Mouse (Mus musculus) forebrain, embryonic 15.5 days (tissue): Measurements from ENCODE around the gene Id1. TPM values are rescaled to one million over a fixed set of nuclear protein-coding genes. Genes with fewer than 3 reads are reported as not detected.

Source experiments
- ATAC-seq: fragments of 200-750 bp; cut with Nextera tagmentation; replicated peaks from 2 replicates; pipeline ENCODE4 v1.8.0; 2017; ENCODE audit warnings: mild to moderate bottlenecking, moderate TSS enrichment, moderate library complexity
- H3K27ac ChIP-seq: fragments of 300-500 bp; sonication (generic); replicated peaks from 2 replicates; pipeline ENCODE4 v1.5.1; 2015; ENCODE audit warnings: mild to moderate bottlenecking, inconsistent platforms
- H3K27me3 ChIP-seq: fragments of 300-500 bp; sonication (generic); 2 replicates; pipeline ENCODE4 v1.6.1; 2015; ENCODE audit warnings: inconsistent platforms
- H3K36me3 ChIP-seq: fragments of 300-500 bp; sonication (generic); 2 replicates; pipeline ENCODE4 v1.6.1; 2015; ENCODE audit warnings: mild to moderate bottlenecking, inconsistent platforms
- H3K4me1 ChIP-seq: fragments of 300-500 bp; sonication (generic); 2 replicates; pipeline ENCODE4 v1.6.1; 2015; ENCODE audit warnings: inconsistent platforms
- H3K4me2 ChIP-seq: fragments of 300-500 bp; sonication (generic); replicated peaks from 2 replicates; pipeline ENCODE4 v1.6.1; 2015; ENCODE audit warnings: mild to moderate bottlenecking, inconsistent platforms
- H3K4me3 ChIP-seq: fragments of 300-500 bp; sonication (generic); 2 replicates; pipeline ENCODE4 v1.5.1; 2015; ENCODE audit warnings: mild to moderate bottlenecking, inconsistent platforms
- H3K9ac ChIP-seq: fragments of 300-500 bp; sonication (generic); replicated peaks from 2 replicates; pipeline ENCODE4 v1.6.1; 2015; ENCODE audit warnings: mild to moderate bottlenecking, inconsistent platforms
- H3K9me3 ChIP-seq: fragments of 300-500 bp; sonication (generic); 2 replicates; pipeline ENCODE4 v1.6.1; 2016; ENCODE audit warnings: inconsistent platforms
- WGBS: fragments of 180-500 bp; shearing (Covaris S2); methylation state at CpG from one replicate; pipeline ENCODE4 v1.1.7; 2015; ENCODE audit warnings: mixed read lengths; 5-methylcytosine and 5-hydroxymethylcytosine counted together
- polyA plus RNA-seq: library from polyadenylated mRNA; unstranded; fragments of >200 nt; fragmentation: Nextera tagmentation; extraction: Ambion mirVana; gene quantifications from 2 replicates; pipeline ENCODE4 v1.2.1, GENCODE M21; 2015

The Id1 gene
- polyA plus RNA-seq, 1 experiment from 2014 or later, result 32.0 TPM

DNA sequence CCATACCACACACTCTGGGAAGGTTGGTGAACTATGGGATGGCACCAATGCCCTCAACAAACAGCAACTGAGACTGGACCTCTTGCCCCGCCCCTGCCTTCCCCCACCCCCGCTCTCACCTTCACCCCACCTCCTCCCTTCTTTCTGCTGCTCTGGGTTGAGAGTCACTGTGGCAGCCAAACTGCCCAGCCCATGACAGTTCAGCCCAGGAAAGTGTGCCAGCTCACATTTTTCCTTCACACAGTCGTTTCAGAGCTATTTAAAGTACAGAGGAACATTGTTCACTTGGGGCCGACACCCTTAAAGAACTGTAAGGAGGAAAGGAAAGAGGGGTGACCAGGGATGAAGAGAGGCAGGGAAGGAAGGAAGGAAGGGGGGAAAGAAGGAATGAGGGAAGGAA lies 22.3 kb downstream of the Id1 start:
- Histone ChIP-seq H3K4me1 (peaks cover 12% of the 10 kb centered on the region), H3K9me3 (no peaks in the 10 kb centered on the region), H3K4me2 (no peak overlapping the region), H3K36me3 (no peaks in the 10 kb centered on the region), H3K9ac (no peak overlapping the region), H3K27ac (no peak overlapping the region), H3K4me3 (no peak overlapping the region), H3K27me3 (no peaks in the 10 kb centered on the region)
- ATAC-seq, result no peak
- 57% methylated on average over 4 of the region's 4 CpGs for WGBS

DNA sequence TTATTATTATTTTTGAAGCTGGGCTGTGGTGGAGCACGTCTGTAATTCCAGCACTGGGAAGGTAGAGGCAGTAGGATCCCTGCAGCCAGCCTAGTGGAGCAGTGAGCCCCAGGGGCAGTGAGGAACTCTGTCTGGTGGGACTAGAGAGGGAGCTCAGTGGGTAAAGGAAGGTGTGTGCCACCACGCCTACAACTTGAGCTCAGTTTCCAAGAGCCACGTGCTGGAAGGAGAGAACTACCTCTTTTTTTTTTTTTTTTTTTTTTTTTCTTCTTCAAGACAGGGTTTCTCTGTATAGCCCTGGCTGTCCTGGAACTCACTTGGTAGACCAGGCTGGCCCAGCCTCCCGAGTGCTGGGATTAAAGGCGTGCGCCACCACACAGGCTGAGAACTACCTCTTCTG lies 27.3 kb downstream of the Id1 start:
- Histone ChIP-seq H3K27me3 (no peaks in the 10 kb centered on the region), H3K4me3 (no peak overlapping the region), H3K9me3 (no peaks in the 10 kb centered on the region), H3K4me2 (no peak overlapping the region), H3K36me3 (no peaks in the 10 kb centered on the region), H3K4me1 (peaks cover 10% of the 10 kb centered on the region), H3K27ac (no peak overlapping the region), H3K9ac (no peak overlapping the region)
- WGBS, result 84% methylated on average over 6 of the region's 6 CpGs
- ATAC-seq, result no peak

DNA sequence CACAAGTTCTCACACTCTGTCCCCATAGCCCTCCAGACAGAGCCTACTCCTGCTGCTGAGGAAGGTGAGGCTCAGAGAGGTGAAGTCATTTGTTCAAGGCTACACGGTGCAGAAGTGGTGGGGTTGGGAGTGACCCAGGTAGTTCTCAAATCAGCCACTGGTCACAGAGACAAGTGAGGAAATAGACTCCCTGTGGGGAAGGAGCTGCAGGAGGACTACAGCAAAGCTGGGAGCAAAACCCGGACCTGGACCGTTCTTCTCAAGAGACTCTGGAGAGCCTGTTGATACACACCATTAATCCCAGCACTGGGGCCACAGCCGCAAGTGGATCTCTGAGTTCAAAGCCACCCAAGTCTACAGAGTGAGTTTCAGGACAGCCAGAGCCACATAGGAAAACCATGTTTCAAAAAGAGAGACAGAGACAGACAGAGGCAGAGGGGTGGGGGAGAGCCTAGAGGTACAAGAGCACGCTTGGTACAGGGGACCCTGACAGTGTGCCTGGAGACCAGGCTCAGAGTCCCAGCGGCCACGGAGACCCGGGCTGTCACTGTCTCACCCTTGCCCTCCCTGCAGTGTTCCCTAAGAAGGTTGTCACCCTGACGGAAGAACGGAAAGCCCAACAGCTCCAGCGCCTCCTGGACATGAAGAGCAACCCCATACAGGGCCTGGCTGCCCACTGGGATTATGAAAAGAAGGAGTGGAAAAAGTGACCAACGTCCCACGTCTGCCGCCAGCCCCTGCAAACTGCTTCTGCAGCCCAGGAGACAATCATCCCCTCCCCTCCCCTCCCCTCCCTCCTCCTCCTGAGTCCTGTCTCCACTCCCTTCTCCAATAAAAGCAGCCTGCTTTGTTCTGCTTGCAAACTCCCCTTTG lies 28.4 kb downstream of the Id1 start:
- Histone ChIP-seq H3K4me1 (peaks cover 10% of the 10 kb centered on the region), H3K9ac (no peak overlapping the region), H3K4me2 (peak overlapping the region; percentile 19; the same call in 1 of the 2 replicates), H3K9me3 (no peaks in the 10 kb centered on the region), H3K36me3 (no peaks in the 10 kb centered on the region), H3K4me3 (no peak overlapping the region), H3K27ac (no peak overlapping the region), H3K27me3 (no peaks in the 10 kb centered on the region)
- 0 out of 2 replicates have a peak, but pooled peaks have one; percentile 12 for ATAC-seq
- 4% methylated on average over 14 of the region's 14 CpGs for WGBS

DNA sequence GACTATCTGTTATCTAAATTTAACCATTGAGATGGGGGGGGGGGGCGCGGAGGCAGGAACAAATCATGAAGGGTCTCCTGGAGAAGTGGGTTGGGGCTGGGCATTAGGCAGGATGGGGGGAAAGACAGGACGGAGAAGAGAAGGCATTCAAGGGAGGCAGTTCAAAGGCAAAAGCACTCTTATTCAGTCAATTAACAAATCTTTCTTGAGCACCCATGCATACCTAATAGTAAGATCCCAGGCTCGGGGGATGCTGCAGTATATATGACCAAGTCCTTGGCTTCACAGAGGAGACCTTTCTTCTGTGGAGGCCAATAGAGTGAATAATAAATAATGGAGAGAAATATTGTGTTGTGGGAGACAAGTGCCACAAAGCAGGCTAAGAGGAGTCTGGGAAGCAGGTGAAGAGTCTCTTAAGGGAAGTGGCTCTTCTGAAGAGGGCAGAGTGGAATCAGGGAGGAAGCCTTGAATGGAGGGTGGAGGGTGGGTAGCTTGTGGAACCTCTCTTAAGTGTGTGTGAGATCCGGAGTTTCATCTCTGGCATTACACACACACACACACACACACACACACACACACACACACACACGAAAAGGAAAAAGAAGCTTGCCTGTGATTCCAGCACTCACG lies 29.1 kb downstream of the Id1 start:
- Histone ChIP-seq H3K4me1 (peaks cover 10% of the 10 kb centered on the region), H3K4me2 (0 out of 2 replicates have a peak overlapping the region, but pooled peaks have one; percentile 19), H3K9ac (no peak overlapping the region), H3K36me3 (no peaks in the 10 kb centered on the region), H3K4me3 (no peak overlapping the region), H3K27me3 (no peaks in the 10 kb centered on the region), H3K27ac (no peak overlapping the region), H3K9me3 (no peaks in the 10 kb centered on the region)
- ATAC-seq, result no peak
- WGBS, result 13% methylated on average over 7 of the region's 7 CpGs

DNA sequence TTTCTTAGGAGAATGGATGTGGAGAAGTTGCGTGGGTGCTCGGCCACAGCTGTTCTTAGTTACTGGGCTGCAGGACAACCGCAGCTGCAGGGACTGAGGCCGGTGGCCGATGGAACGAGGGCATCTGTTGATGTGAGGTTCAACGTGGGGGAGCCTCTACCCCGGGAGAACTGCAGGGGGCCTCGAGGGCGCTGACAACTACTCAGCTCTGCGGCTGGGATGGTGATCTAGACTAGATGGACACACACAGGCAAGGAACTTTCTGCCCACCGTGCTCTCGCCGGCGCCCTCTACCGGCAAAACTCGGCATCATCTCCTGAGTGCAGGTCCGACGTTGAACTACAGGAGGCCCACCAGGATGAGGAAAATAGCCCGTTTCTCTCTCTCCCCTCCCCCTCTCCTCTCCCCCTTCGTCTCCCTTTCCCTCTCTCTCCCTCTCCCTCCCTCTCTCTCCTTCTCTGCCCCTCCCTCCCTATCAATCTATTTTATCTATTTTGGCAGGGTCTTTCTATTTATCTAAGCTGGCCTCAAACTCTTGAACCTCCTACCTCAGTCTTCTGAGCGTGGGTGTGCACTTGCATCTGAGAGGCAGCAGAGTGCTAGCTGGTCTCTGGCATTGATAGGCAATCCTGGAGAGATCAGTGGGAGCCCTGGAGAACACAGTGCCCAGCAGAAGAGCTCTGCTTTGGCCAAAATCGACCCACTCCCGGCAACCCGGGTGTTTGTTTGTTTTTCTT lies 30.5 kb downstream of the Id1 start:
- Histone ChIP-seq H3K27me3 (no peaks in the 10 kb centered on the region), H3K4me3 (no peak overlapping the region), H3K9ac (no peak overlapping the region), H3K9me3 (no peaks in the 10 kb centered on the region), H3K4me2 (no peak overlapping the region), H3K27ac (no peak overlapping the region), H3K36me3 (no peaks in the 10 kb centered on the region), H3K4me1 (peaks cover 10% of the 10 kb centered on the region)
- 21% methylated on average over 24 of the region's 25 CpGs for WGBS
- 0 out of 2 replicates have a peak, but pooled peaks have one; percentile 58 for ATAC-seq

DNA sequence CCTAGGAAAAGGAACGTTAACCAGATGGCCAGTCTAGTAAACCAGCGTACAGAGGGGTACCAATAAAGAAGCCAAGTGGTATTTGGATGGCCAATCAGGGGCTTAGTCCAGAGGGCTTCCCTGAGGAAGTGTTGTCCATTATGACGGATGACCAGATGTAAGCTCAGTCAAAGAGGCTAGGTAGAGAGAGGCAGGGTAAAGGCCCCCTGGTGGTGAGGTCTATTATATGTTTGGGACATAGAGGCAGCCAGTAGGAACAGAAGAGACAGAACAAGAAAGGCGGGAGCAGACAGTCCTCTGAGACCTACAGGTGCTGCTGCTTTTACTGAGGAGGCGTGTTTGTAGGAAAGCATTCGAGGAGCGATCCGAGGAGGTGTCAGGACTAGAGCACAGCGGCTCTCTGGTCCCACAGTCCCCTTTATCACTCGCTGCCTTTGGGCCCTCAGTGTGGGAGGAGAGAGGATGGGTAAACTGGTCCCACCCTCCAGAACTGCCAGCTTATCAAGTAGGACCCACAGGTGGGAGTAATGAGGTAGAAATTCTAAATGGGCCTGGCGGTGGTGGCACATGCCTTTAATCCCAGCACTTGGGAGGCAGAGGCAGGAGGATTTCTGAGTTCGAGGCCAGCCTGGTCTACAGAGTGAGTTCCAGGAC lies 31.7 kb downstream of the Id1 start:
- H3K27ac ChIP-seq, result no peak overlapping the region
- H3K27me3 ChIP-seq, result no peaks in the 10 kb centered on the region
- WGBS, result 58% methylated on average over 12 of the region's 12 CpGs
- H3K4me3 ChIP-seq, result no peak overlapping the region
- H3K36me3 ChIP-seq, result no peaks in the 10 kb centered on the region
- no peak for ATAC-seq
- no peaks in the 10 kb centered on the region for H3K9me3 ChIP-seq
- H3K9ac ChIP-seq, result no peak overlapping the region
- peaks cover 10% of the 10 kb centered on the region for H3K4me1 ChIP-seq
- no peak overlapping the region for H3K4me2 ChIP-seq

DNA sequence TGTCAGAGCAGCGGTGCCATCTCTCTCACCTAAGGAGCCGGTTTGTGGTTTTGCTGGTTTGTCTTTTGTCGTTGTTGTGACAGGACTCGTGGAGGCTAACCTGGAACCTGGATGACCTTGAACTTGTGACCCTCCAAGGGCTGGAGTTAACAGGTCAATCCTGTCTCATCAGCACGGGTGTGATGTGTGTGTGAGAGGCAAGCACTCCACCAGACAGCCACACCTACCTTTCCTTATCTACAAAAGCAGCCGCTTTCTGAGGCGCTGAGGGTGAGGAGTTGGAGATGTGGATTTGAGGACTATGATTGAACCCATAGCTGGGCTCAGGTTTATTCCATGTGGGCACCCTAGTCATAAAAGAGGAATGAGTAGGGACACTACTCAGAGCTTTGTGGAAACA lies 33.6 kb downstream of the Id1 start:
- H3K36me3 ChIP-seq, result no peaks in the 10 kb centered on the region
- no peak overlapping the region for H3K27ac ChIP-seq
- no peak overlapping the region for H3K9ac ChIP-seq
- H3K4me3 ChIP-seq, result no peak overlapping the region
- no peaks in the 10 kb centered on the region for H3K9me3 ChIP-seq
- no peak overlapping the region for H3K4me2 ChIP-seq
- H3K27me3 ChIP-seq, result no peaks in the 10 kb centered on the region
- ATAC-seq, result no peak
- peaks cover 7% of the 10 kb centered on the region for H3K4me1 ChIP-seq
- WGBS, result 90% methylated on average over 7 of the region's 7 CpGs

DNA sequence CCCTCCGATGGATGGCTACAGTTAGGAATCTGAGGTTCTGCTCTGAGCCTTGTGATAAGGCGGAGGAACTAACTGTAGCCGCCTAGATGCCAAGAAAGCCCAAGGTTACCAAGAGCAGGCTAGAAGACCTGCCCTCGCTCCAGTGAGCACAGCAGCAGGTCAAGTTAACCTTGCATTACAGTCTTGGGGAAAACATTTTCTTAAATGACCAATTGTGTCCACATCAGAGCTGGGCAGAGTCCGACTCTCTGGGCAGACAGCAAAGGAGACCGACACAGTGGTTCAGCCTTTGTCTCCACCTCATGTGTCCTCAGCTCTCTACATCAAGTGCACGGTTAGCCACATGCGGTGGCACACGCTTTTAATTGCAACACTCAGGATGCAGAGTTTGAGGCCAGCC lies 35.5 kb downstream of the Id1 start:
- 90% methylated on average over 9 of the region's 9 CpGs for WGBS
- Histone ChIP-seq H3K4me3 (no peak overlapping the region), H3K36me3 (no peaks in the 10 kb centered on the region), H3K4me1 (0 out of 2 replicates have a peak, but pooled peaks cover 4% of the 10 kb centered on the region), H3K27ac (no peak overlapping the region), H3K27me3 (no peaks in the 10 kb centered on the region), H3K9me3 (no peaks in the 10 kb centered on the region), H3K4me2 (no peak overlapping the region), H3K9ac (no peak overlapping the region)
- ATAC-seq, result no peak

DNA sequence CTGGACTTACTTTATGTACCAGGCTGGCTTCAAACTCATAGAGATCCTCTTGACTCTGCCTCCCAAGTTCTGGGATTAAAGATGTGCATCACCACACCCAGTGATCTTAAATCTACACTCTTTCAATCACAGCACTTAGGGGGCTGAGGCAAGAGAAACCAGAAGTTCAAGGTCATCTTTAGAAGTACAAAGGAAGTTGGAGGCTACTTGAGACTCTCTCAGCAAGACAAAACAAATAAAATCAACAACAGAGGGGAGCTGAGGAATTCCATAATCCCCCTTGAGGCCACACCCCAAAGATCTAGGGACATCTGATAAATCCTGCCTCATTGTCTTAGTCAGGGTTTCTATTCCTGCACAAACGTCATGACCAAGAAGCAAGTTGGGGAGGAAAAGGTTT lies 36.2 kb downstream of the Id1 start:
- Histone ChIP-seq H3K9me3 (no peaks in the 10 kb centered on the region), H3K36me3 (no peaks in the 10 kb centered on the region), H3K4me3 (no peak overlapping the region), H3K4me1 (0 out of 2 replicates have a peak, but pooled peaks cover 4% of the 10 kb centered on the region), H3K4me2 (no peak overlapping the region), H3K27me3 (no peaks in the 10 kb centered on the region), H3K27ac (no peak overlapping the region), H3K9ac (no peak overlapping the region)
- WGBS, result 23% methylated on average over 1 of the region's 1 CpGs
- ATAC-seq, result no peak

DNA sequence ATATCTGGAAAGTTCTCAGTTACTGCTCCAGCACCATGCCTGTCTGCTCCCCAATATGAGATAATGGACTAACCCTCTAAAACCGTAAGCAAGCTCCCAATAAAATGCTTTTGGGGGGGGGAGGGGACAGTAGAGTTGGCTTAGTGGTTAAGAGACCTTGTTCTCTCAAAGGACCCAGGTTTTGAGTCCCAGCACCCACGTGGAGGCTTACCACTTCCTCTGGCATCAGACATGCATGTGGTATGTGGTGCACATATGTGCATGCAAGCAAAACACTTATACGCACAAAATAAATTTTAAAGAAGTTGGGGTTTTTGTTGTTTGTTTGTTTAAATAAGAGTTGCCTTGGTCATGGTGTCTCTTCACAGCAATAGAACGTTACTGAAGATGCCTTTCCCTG lies 39.3 kb downstream of the Id1 start:
- WGBS, result 79% methylated on average over 4 of the region's 4 CpGs
- no peak overlapping the region for H3K9ac ChIP-seq
- H3K4me3 ChIP-seq, result no peak overlapping the region
- H3K36me3 ChIP-seq, result peaks cover 3% of the 10 kb centered on the region
- 0 out of 2 replicates have a peak, but pooled peaks cover 4% of the 10 kb centered on the region for H3K4me1 ChIP-seq
- H3K27ac ChIP-seq, result no peak overlapping the region
- H3K27me3 ChIP-seq, result no peaks in the 10 kb centered on the region
- ATAC-seq, result no peak
- no peak overlapping the region for H3K4me2 ChIP-seq
- H3K9me3 ChIP-seq, result no peaks in the 10 kb centered on the region

DNA sequence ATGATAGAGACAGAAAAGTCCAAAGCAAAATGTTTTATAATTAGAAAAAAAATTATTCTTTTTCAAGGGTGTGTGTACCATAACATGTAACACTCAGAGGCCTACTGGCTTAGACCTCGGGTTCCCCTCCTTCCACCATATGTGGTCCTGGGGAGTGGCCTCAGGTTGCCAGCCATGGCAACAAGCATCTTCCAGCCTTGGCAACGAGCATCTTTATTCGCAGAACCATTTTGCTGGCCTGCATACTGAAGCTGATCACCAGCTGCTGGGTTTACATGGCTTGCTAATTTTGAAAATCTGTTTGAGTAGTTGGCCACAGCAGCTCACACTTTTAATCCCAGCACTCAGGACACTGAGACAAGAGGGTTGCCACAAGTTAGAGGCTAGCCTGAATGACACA lies 40.0 kb downstream of the Id1 start:
- 69% methylated on average over 3 of the region's 3 CpGs for WGBS
- peaks cover 10% of the 10 kb centered on the region for H3K36me3 ChIP-seq

More for the DNA sequence above, 40.0 kb downstream of the Id1 start:
- H3K27ac ChIP-seq, result no peak overlapping the region
- no peak overlapping the region for H3K9ac ChIP-seq
- no peak for ATAC-seq
- no peaks in the 10 kb centered on the region for H3K27me3 ChIP-seq
- H3K4me1 ChIP-seq, result 0 out of 2 replicates have a peak, but pooled peaks cover 4% of the 10 kb centered on the region
- no peak overlapping the region for H3K4me2 ChIP-seq
- H3K4me3 ChIP-seq, result no peak overlapping the region
- H3K9me3 ChIP-seq, result no peaks in the 10 kb centered on the region
